Mouse (Mus musculus) kidney, embryonic 14.5 days (tissue): ENCODE results near the gene Atp11a. TPM values are rescaled to one million over a fixed set of nuclear protein-coding genes. Genes with fewer than 3 reads are reported as not detected.

Experiments
- ATAC-seq: fragments of 200-750 bp; cut with Nextera tagmentation; 2 replicates; pipeline ENCODE4 v1.8.0; 2017; ENCODE audit warnings: moderate number of reproducible peaks, mild to moderate bottlenecking, moderate TSS enrichment, moderate library complexity; ENCODE audit not compliant: low FRiP score, low TSS enrichment
- H3K27ac ChIP-seq: fragments of 300-500 bp; sonication (generic); 2 replicates; pipeline ENCODE4 v1.5.1; 2014; ENCODE audit warnings: low read depth, mild to moderate bottlenecking, low read length, moderate library complexity, mixed read lengths
- H3K27me3 ChIP-seq: fragments of 300-500 bp; sonication (generic); 2 replicates; pipeline ENCODE4 v1.6.1; 2014; ENCODE audit warnings: mild to moderate bottlenecking, low read length; ENCODE audit not compliant: control insufficient read depth, insufficient read depth
- H3K36me3 ChIP-seq: fragments of 300-500 bp; sonication (generic); 2 replicates; pipeline ENCODE4 v1.6.1; 2014; ENCODE audit warnings: low read length, mixed read lengths; ENCODE audit not compliant: control insufficient read depth, insufficient read depth
- H3K4me1 ChIP-seq: fragments of 300-500 bp; sonication (generic); 2 replicates; pipeline ENCODE4 v1.6.1; 2014; ENCODE audit warnings: low read length, mixed read lengths; ENCODE audit not compliant: control insufficient read depth, insufficient read depth
- H3K4me2 ChIP-seq: fragments of 300-500 bp; sonication (generic); replicated peaks from 2 replicates; pipeline ENCODE4 v1.6.1; 2014; ENCODE audit warnings: low read depth, mild to moderate bottlenecking, low read length
- H3K4me3 ChIP-seq: fragments of 300-500 bp; sonication (generic); 2 replicates; pipeline ENCODE4 v1.5.1; 2014; ENCODE audit warnings: mild to moderate bottlenecking, low read length
- H3K9ac ChIP-seq: fragments of 300-500 bp; sonication (generic); 2 replicates; pipeline ENCODE4 v1.6.1; 2014; ENCODE audit warnings: low read depth, mild to moderate bottlenecking, low read length, moderate library complexity
- H3K9me3 ChIP-seq: fragments of 300-500 bp; sonication (generic); 2 replicates; pipeline ENCODE4 v1.6.1; 2016; ENCODE audit warnings: low read length; ENCODE audit not compliant: control insufficient read depth
- WGBS: fragments of 180-500 bp; shearing (Covaris S2); extraction: QIAGEN DNeasy Blood & Tissue Kit; methylation state at CpG from one replicate; pipeline ENCODE4 v1.1.7; 2014; 5-methylcytosine and 5-hydroxymethylcytosine counted together
- polyA plus RNA-seq: library from polyadenylated mRNA; unstranded; fragments of >200 nt; fragmentation: Nextera tagmentation; extraction: Ambion mirVana; gene quantifications from 2 replicates; pipeline ENCODE4 v1.2.1, GENCODE M21; 2014

The Atp11a gene
- polyA plus RNA-seq, result 16.8 and 18.5 TPM in 2 replicates

GRCm38 (mm10) chr8:12756391-12757157 is at the start of gene Atp11a:
Gene Atp11a (plus strand): TSS chr8:12757014.
- H3K36me3 ChIP-seq, result no peaks in the 10 kb centered on the region
- H3K4me1 ChIP-seq, result peaks cover 7% of the 10 kb centered on the region; the same call in 1 of the 2 replicates
- no peaks in the 10 kb centered on the region for H3K27me3 ChIP-seq
- H3K4me2 ChIP-seq, result peak within 1 kb of the TSS; percentile 74
- peak within 1 kb of the TSS; percentile 50 for H3K4me3 ChIP-seq
- peak within 1 kb of the TSS; percentile 74 for H3K9ac ChIP-seq
- ATAC-seq, result peak; percentile 83
- peak within 1 kb of the TSS; percentile 19; the same call in 1 of the 2 replicates for H3K27ac ChIP-seq
- WGBS, result 0% methylated on average over 26 of the region's 62 CpGs
- H3K9me3 ChIP-seq, result no peaks in the 10 kb centered on the region

DNA sequence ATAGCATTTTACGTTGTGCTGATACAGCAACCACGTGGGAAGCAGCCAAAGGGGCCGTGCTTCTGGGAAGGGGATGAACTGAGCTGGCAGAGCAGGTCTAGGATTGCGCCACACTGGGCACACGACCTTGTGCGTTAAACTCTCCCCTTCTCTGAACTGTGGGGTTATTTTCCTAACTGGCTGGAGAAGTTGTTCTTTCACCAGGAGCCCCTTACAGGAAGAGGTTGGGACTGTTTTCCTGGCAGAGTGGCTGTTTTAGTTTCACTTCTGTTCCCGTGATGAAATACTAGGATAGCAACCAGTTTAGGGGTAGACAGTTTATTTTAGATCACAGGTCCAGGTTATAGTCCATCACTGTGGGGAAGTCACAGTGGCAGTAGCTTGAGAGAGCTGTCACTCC is 45.2 kb upstream of the Atp11a start:
- 72% methylated on average over 7 of the region's 7 CpGs for WGBS

DNA sequence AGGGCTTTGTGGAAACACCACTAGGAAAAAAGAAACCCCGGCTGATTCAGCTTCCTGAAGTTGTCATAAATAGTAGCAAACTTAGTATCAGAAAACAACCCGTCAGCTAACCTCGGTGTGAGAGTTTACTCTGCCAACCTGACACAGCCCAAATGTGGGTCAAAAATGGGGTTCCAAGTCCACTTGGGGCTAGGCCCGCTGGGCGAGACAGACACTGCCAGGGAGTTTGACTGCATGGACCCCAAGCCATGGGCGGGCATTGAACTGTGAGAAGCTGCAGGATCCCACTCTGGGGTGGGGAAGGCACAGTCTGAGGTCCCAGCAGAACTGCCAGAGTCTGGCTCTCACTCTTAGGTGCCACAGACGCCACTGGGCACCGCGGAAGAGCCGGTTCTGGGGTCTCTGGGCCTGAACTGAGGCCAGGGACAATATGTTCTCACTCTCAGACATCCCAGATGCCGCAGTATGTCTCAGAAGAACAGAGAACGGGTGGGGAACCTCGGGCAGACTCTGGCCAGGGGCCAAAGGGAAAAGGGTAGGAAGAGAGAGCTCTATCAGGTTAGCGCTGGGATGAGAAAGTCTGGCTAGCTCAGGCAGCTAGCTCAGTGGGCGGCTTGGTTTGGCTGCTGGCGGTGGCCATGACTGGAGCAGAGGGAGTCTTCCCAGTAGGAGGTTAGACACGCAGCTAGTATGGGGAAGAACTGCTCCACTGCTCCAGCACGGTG is 40.8 kb upstream of the Atp11a start:
- Histone ChIP-seq H3K4me3 (no peak overlapping the region), H3K4me2 (no peak overlapping the region), H3K36me3 (no peaks in the 10 kb centered on the region), H3K27ac (no peak overlapping the region), H3K9me3 (no peaks in the 10 kb centered on the region), H3K9ac (no peak overlapping the region), H3K4me1 (0 out of 2 replicates have a peak, but pooled peaks cover 5% of the 10 kb centered on the region), H3K27me3 (no peaks in the 10 kb centered on the region)
- ATAC-seq, result no peak
- WGBS, result 85% methylated on average over 18 of the region's 18 CpGs

More for the DNA sequence above, 45.2 kb upstream of the Atp11a start:
- ATAC-seq, result no peak
- H3K4me3 ChIP-seq, result no peak overlapping the region
- H3K4me2 ChIP-seq, result no peak overlapping the region
- no peaks in the 10 kb centered on the region for H3K4me1 ChIP-seq
- no peaks in the 10 kb centered on the region for H3K9me3 ChIP-seq
- peaks cover 3% of the 10 kb centered on the region for H3K27me3 ChIP-seq
- no peak overlapping the region for H3K9ac ChIP-seq
- no peak overlapping the region for H3K27ac ChIP-seq
- H3K36me3 ChIP-seq, result no peaks in the 10 kb centered on the region

GRCm38 (mm10) chr8:12719091-12719490 is 37.7 kb upstream of the Atp11a start:
- Histone ChIP-seq H3K36me3 (no peaks in the 10 kb centered on the region), H3K9me3 (no peaks in the 10 kb centered on the region), H3K4me2 (no peak overlapping the region), H3K9ac (no peak overlapping the region), H3K27me3 (no peaks in the 10 kb centered on the region), H3K4me3 (no peak overlapping the region), H3K27ac (no peak overlapping the region), H3K4me1 (0 out of 2 replicates have a peak, but pooled peaks cover 5% of the 10 kb centered on the region)
- 72% methylated on average over 9 of the region's 9 CpGs for WGBS
- no peak for ATAC-seq

GRCm38 (mm10) chr8:12728644-12729043 is 28.2 kb upstream of the Atp11a start:
- Histone ChIP-seq H3K27me3 (no peaks in the 10 kb centered on the region), H3K4me1 (no peaks in the 10 kb centered on the region), H3K36me3 (no peaks in the 10 kb centered on the region), H3K27ac (no peak overlapping the region), H3K4me3 (no peak overlapping the region), H3K9me3 (no peaks in the 10 kb centered on the region), H3K4me2 (no peak overlapping the region), H3K9ac (no peak overlapping the region)
- 55% methylated on average over 4 of the region's 4 CpGs for WGBS
- ATAC-seq, result no peak

DNA sequence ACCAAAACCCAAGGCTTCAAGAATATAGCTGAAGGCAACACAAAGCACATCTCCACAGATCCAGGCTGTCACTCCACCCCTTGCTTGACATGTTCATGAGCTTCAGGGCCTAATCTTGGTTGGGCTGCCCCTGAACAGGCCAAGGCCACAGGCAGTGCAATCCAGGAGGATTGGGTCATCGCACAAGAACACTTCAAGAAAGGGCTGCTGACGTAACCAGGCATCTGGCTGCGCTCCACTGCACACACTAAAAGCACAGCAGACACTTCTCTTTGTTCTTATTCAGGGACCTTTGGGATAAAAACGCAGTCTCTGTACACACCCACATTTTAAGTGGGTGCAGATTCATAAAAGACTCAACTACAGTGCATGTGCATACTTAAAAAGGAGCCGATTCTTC is 26.0 kb upstream of the Atp11a start:
- H3K27me3 ChIP-seq, result no peaks in the 10 kb centered on the region
- H3K4me3 ChIP-seq, result no peak overlapping the region
- no peaks in the 10 kb centered on the region for H3K4me1 ChIP-seq
- no peak overlapping the region for H3K9ac ChIP-seq
- 55% methylated on average over 5 of the region's 5 CpGs for WGBS
- no peak overlapping the region for H3K4me2 ChIP-seq
- 0 out of 2 replicates have a peak, but pooled peaks have one; percentile 49 for ATAC-seq
- H3K27ac ChIP-seq, result no peak overlapping the region
- no peaks in the 10 kb centered on the region for H3K9me3 ChIP-seq
- no peaks in the 10 kb centered on the region for H3K36me3 ChIP-seq

DNA sequence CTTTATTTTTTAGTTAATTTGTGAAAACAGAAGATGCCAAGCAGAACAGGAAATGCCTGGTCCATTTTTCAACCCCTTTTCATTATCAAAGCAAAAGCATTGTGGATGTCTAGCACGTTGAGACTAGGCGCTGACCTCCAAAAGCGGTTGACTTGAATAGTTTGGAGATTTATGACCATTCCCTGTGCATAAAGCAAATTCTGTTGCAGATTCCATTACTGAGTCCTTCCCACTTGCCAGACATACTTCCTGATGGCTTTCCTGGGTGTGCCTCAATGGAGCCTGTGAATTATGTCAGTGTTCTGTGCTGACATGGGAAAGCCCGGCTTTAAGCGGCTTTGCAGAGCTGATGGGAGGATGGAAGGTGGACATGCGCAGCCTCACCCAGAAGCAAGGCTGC is 24.4 kb upstream of the Atp11a start:
- H3K27ac ChIP-seq, result no peak overlapping the region
- WGBS, result 38% methylated on average over 6 of the region's 6 CpGs
- no peaks in the 10 kb centered on the region for H3K4me1 ChIP-seq
- no peak overlapping the region for H3K4me2 ChIP-seq
- H3K36me3 ChIP-seq, result no peaks in the 10 kb centered on the region
- H3K9ac ChIP-seq, result no peak overlapping the region
- no peak overlapping the region for H3K4me3 ChIP-seq
- ATAC-seq, result no peak
- H3K27me3 ChIP-seq, result no peaks in the 10 kb centered on the region
- no peaks in the 10 kb centered on the region for H3K9me3 ChIP-seq

GRCm38 (mm10) chr8:12739113-12739512 is 17.7 kb upstream of the Atp11a start:
- H3K9me3 ChIP-seq, result no peaks in the 10 kb centered on the region
- no peaks in the 10 kb centered on the region for H3K27me3 ChIP-seq
- no peak overlapping the region for H3K9ac ChIP-seq
- H3K36me3 ChIP-seq, result no peaks in the 10 kb centered on the region
- H3K4me3 ChIP-seq, result no peak overlapping the region
- no peaks in the 10 kb centered on the region for H3K4me1 ChIP-seq
- no peak overlapping the region for H3K27ac ChIP-seq
- 83% methylated on average over 9 of the region's 9 CpGs for WGBS
- ATAC-seq, result no peak
- H3K4me2 ChIP-seq, result no peak overlapping the region

GRCm38 (mm10) chr8:12743390-12743789 is 13.4 kb upstream of the Atp11a start:
- Histone ChIP-seq H3K9me3 (0 out of 2 replicates have a peak, but pooled peaks cover 3% of the 10 kb centered on the region), H3K4me2 (no peak overlapping the region), H3K9ac (no peak overlapping the region), H3K36me3 (no peaks in the 10 kb centered on the region), H3K27ac (no peak overlapping the region), H3K4me3 (no peak overlapping the region), H3K4me1 (no peaks in the 10 kb centered on the region), H3K27me3 (no peaks in the 10 kb centered on the region)
- no peak for ATAC-seq
- WGBS, result 79% methylated on average over 4 of the region's 4 CpGs
